Mouse (Mus musculus): ENCODE measurements around the gene Anapc5. TPM values are rescaled to one million over a fixed set of nuclear protein-coding genes. Genes with fewer than 3 reads are reported as not detected.

The Anapc5 gene
- polyA plus RNA-seq, 1 experiment from 2014 or later: 489 TPM

- Histone ChIP-seq H3K9me3 (replicated peaks; ENCODE audit: control insufficient read depth, low read length) (no peaks in the 10 kb centered on the region), H3K27me3 (ENCODE audit: control insufficient read depth, insufficient read depth, low read length) (no peaks in the 10 kb centered on the region), H3K4me1 (ENCODE audit: control insufficient read depth, insufficient read depth, low read length) (no peaks in the 10 kb centered on the region), H3K4me2 (ENCODE audit: low read depth, low read length) (no peak overlapping the region), H3K9ac (replicated peaks; ENCODE audit: low read length) (no peak overlapping the region), H3K36me3 (replicated peaks; ENCODE audit: control insufficient read depth, insufficient read depth, low read depth, low read length) (no peaks in the 10 kb centered on the region), H3K4me3 (ENCODE audit: low read depth, low read length) (no peak overlapping the region), H3K27ac (replicated peaks; ENCODE audit: low read depth, low read length) (no peak overlapping the region)
- ATAC-seq (replicated peaks; ENCODE audit: insufficient number of reproducible peaks, low FRiP score, low TSS enrichment, low read depth): no peak
- WGBS: 81% methylated on average over 2 of the region's 2 CpGs
- DNase-seq (ENCODE audit: low spot score): no peak
These were observed 20.0 kb upstream of the Anapc5 start for GRCm38 (mm10) chr5:122841126-122841525.

- no peak for ATAC-seq (replicated peaks; ENCODE audit: insufficient number of reproducible peaks, low FRiP score, low TSS enrichment, low read depth)
- 80% methylated on average over 10 of the region's 10 CpGs for WGBS
- no peaks in the 10 kb centered on the region for H3K36me3 ChIP-seq (replicated peaks; ENCODE audit: control insufficient read depth, insufficient read depth, low read depth, low read length)
These were observed 11.9 kb upstream of the Anapc5 start for GRCm38 (mm10) chr5:122832996-122833395.

GRCm38 (mm10) chr5:122832536-122832935 lies 11.4 kb upstream of the Anapc5 start:
- Histone ChIP-seq H3K9me3 (replicated peaks; ENCODE audit: control insufficient read depth, low read length) (no peaks in the 10 kb centered on the region), H3K27ac (replicated peaks; ENCODE audit: low read depth, low read length) (no peak overlapping the region), H3K27me3 (ENCODE audit: control insufficient read depth, insufficient read depth, low read length) (no peaks in the 10 kb centered on the region), H3K9ac (replicated peaks; ENCODE audit: low read length) (no peak overlapping the region), H3K36me3 (replicated peaks; ENCODE audit: control insufficient read depth, insufficient read depth, low read depth, low read length) (no peaks in the 10 kb centered on the region), H3K4me3 (ENCODE audit: low read depth, low read length) (no peak overlapping the region), H3K4me1 (ENCODE audit: control insufficient read depth, insufficient read depth, low read length) (no peaks in the 10 kb centered on the region), H3K4me2 (ENCODE audit: low read depth, low read length) (no peak overlapping the region)
- WGBS: 85% methylated on average over 10 of the region's 10 CpGs
- DNase-seq (ENCODE audit: low spot score) (no peak), ATAC-seq (replicated peaks; ENCODE audit: insufficient number of reproducible peaks, low FRiP score, low TSS enrichment, low read depth) (no peak)

More at GRCm38 (mm10) chr5:122832996-122833395, 11.9 kb upstream of the Anapc5 start:
- H3K27me3 ChIP-seq (ENCODE audit: control insufficient read depth, insufficient read depth, low read length): no peaks in the 10 kb centered on the region
- no peak overlapping the region for H3K4me2 ChIP-seq (ENCODE audit: low read depth, low read length)
- no peak overlapping the region for H3K27ac ChIP-seq (replicated peaks; ENCODE audit: low read depth, low read length)
- H3K9me3 ChIP-seq (replicated peaks; ENCODE audit: control insufficient read depth, low read length): no peaks in the 10 kb centered on the region
- no peak overlapping the region for H3K9ac ChIP-seq (replicated peaks; ENCODE audit: low read length)
- no peaks in the 10 kb centered on the region for H3K4me1 ChIP-seq (ENCODE audit: control insufficient read depth, insufficient read depth, low read length)
- no peak for DNase-seq (ENCODE audit: low spot score)
- no peak overlapping the region for H3K4me3 ChIP-seq (ENCODE audit: low read depth, low read length)

GRCm38 (mm10) chr5:122825099-122825498 lies 4.0 kb upstream of the Anapc5 start:
- H3K9ac ChIP-seq (replicated peaks; ENCODE audit: low read length): no peak overlapping the region
- no peaks in the 10 kb centered on the region for H3K4me1 ChIP-seq (ENCODE audit: control insufficient read depth, insufficient read depth, low read length)
- no peak overlapping the region for H3K4me2 ChIP-seq (ENCODE audit: low read depth, low read length)
- ATAC-seq (replicated peaks; ENCODE audit: insufficient number of reproducible peaks, low FRiP score, low TSS enrichment, low read depth) (no peak), DNase-seq (ENCODE audit: low spot score) (no peak)
- H3K9me3 ChIP-seq (replicated peaks; ENCODE audit: control insufficient read depth, low read length): no peaks in the 10 kb centered on the region
- WGBS: 80% methylated on average over 8 of the region's 8 CpGs
- H3K27ac ChIP-seq (replicated peaks; ENCODE audit: low read depth, low read length): no peak overlapping the region
- no peaks in the 10 kb centered on the region for H3K36me3 ChIP-seq (replicated peaks; ENCODE audit: control insufficient read depth, insufficient read depth, low read depth, low read length)
- no peaks in the 10 kb centered on the region for H3K27me3 ChIP-seq (ENCODE audit: control insufficient read depth, insufficient read depth, low read length)
- no peak overlapping the region for H3K4me3 ChIP-seq (ENCODE audit: low read depth, low read length)

GRCm38 (mm10) chr5:122824450-122824849 lies 3.3 kb upstream of the Anapc5 start:
- DNase-seq (ENCODE audit: low spot score): no peak
- H3K36me3 ChIP-seq (replicated peaks; ENCODE audit: control insufficient read depth, insufficient read depth, low read depth, low read length): no peaks in the 10 kb centered on the region
- no peaks in the 10 kb centered on the region for H3K27me3 ChIP-seq (ENCODE audit: control insufficient read depth, insufficient read depth, low read length)
- H3K4me2 ChIP-seq (ENCODE audit: low read depth, low read length): no peak overlapping the region
- WGBS: 66% methylated on average over 6 of the region's 6 CpGs
- no peak overlapping the region for H3K9ac ChIP-seq (replicated peaks; ENCODE audit: low read length)
- H3K9me3 ChIP-seq (replicated peaks; ENCODE audit: control insufficient read depth, low read length): no peaks in the 10 kb centered on the region
- no peak overlapping the region for H3K4me3 ChIP-seq (ENCODE audit: low read depth, low read length)
- no peak overlapping the region for H3K27ac ChIP-seq (replicated peaks; ENCODE audit: low read depth, low read length)
- H3K4me1 ChIP-seq (ENCODE audit: control insufficient read depth, insufficient read depth, low read length): no peaks in the 10 kb centered on the region
- no peak for ATAC-seq (replicated peaks; ENCODE audit: insufficient number of reproducible peaks, low FRiP score, low TSS enrichment, low read depth)

GRCm38 (mm10) chr5:122823976-122824375 lies 2.8 kb upstream of the Anapc5 start:
- peak; percentile 9 for DNase-seq (ENCODE audit: low spot score)
- H3K9me3 ChIP-seq (replicated peaks; ENCODE audit: control insufficient read depth, low read length): no peaks in the 10 kb centered on the region
- no peak overlapping the region for H3K4me3 ChIP-seq (ENCODE audit: low read depth, low read length)
- H3K4me1 ChIP-seq (ENCODE audit: control insufficient read depth, insufficient read depth, low read length): no peaks in the 10 kb centered on the region
- H3K4me2 ChIP-seq (ENCODE audit: low read depth, low read length): no peak overlapping the region
- no peak overlapping the region for H3K9ac ChIP-seq (replicated peaks; ENCODE audit: low read length)
- H3K27me3 ChIP-seq (ENCODE audit: control insufficient read depth, insufficient read depth, low read length): no peaks in the 10 kb centered on the region
- WGBS: 72% methylated on average over 1 of the region's 1 CpGs
- no peak for ATAC-seq (replicated peaks; ENCODE audit: insufficient number of reproducible peaks, low FRiP score, low TSS enrichment, low read depth)
- H3K27ac ChIP-seq (replicated peaks; ENCODE audit: low read depth, low read length): no peak overlapping the region
- peaks cover 3% of the 10 kb centered on the region; the same call in 1 of the 2 replicates for H3K36me3 ChIP-seq (replicated peaks; ENCODE audit: control insufficient read depth, insufficient read depth, low read depth, low read length)

GRCm38 (mm10) chr5:122822441-122822840 lies 1.3 kb upstream of the Anapc5 start:
- WGBS: 89% methylated on average over 4 of the region's 4 CpGs
- DNase-seq (ENCODE audit: low spot score): no peak
- Histone ChIP-seq H3K27me3 (ENCODE audit: control insufficient read depth, insufficient read depth, low read length) (no peaks in the 10 kb centered on the region), H3K4me2 (ENCODE audit: low read depth, low read length) (no peak overlapping the region), H3K4me1 (ENCODE audit: control insufficient read depth, insufficient read depth, low read length) (no peaks in the 10 kb centered on the region), H3K9ac (replicated peaks; ENCODE audit: low read length) (no peak overlapping the region), H3K27ac (replicated peaks; ENCODE audit: low read depth, low read length) (no peak overlapping the region), H3K36me3 (replicated peaks; ENCODE audit: control insufficient read depth, insufficient read depth, low read depth, low read length) (peaks cover 10% of the 10 kb centered on the region), H3K4me3 (ENCODE audit: low read depth, low read length) (no peak overlapping the region), H3K9me3 (replicated peaks; ENCODE audit: control insufficient read depth, low read length) (no peaks in the 10 kb centered on the region)
- no peak for ATAC-seq (replicated peaks; ENCODE audit: insufficient number of reproducible peaks, low FRiP score, low TSS enrichment, low read depth)

GRCm38 (mm10) chr5:122821524-122821885 lies 366 bp upstream of the Anapc5 start:
- Histone ChIP-seq H3K9me3 (replicated peaks; ENCODE audit: control insufficient read depth, low read length) (no peaks in the 10 kb centered on the region), H3K27ac (replicated peaks; ENCODE audit: low read depth, low read length) (peak overlapping the region; percentile 62; the same call in 1 of the 2 replicates), H3K4me3 (ENCODE audit: low read depth, low read length) (peak overlapping the region; percentile 74), H3K27me3 (ENCODE audit: control insufficient read depth, insufficient read depth, low read length) (no peaks in the 10 kb centered on the region), H3K4me1 (ENCODE audit: control insufficient read depth, insufficient read depth, low read length) (no peaks in the 10 kb centered on the region), H3K4me2 (ENCODE audit: low read depth, low read length) (peak overlapping the region; percentile 40), H3K9ac (replicated peaks; ENCODE audit: low read length) (peak overlapping the region; percentile 90), H3K36me3 (replicated peaks; ENCODE audit: control insufficient read depth, insufficient read depth, low read depth, low read length) (peaks cover 10% of the 10 kb centered on the region)
- under 1% methylated on average over 10 of the region's 10 CpGs for WGBS
- DNase-seq (ENCODE audit: low spot score): no peak
- peak; percentile 34; the same call in 1 of the 2 replicates for ATAC-seq (replicated peaks; ENCODE audit: insufficient number of reproducible peaks, low FRiP score, low TSS enrichment, low read depth)

All from embryonic facial prominence, embryonic 11.5 days (tissue).